Mouse (Mus musculus) bone marrow, adult 2 months (tissue): ENCODE data around the gene Gm12695. TPM values are rescaled to one million over a fixed set of nuclear protein-coding genes. Genes with fewer than 3 reads are reported as not detected.

Experiments used
- H3K27ac ChIP-seq: fragments of 200-500 bp; 2 replicates; pipeline ENCODE4 v1.5.1; 2012; ENCODE audit warnings: low read depth, mild to moderate bottlenecking, control low read depth, inconsistent platforms, low read length; ENCODE audit not compliant: control insufficient read depth, poor library complexity, insufficient read depth
- H3K4me1 ChIP-seq: fragments of 200-500 bp; 2 replicates; pipeline ENCODE4 v1.6.1; 2011; ENCODE audit warnings: low read length; ENCODE audit not compliant: control insufficient read depth, insufficient read depth
- H3K4me3 ChIP-seq: fragments of 200-500 bp; replicated peaks from 2 replicates; pipeline ENCODE3; 2011; ENCODE audit warnings: mild to moderate bottlenecking, low read depth, low read length, control low read depth; ENCODE audit not compliant: control insufficient read depth
- CTCF ChIP-seq: fragments of 200-500 bp; IDR thresholded peaks from 2 replicates; pipeline ENCODE4 v1.5.1; 2011; ENCODE audit warnings: low read length, control low read depth; ENCODE audit not compliant: control insufficient read depth, insufficient read depth
- POLR2A ChIP-seq: fragments of 200-500 bp; IDR thresholded peaks from 2 replicates; pipeline ENCODE4 v1.6.1; 2011; ENCODE audit warnings: low read depth, mild to moderate bottlenecking, control low read depth, low read length, borderline replicate concordance; ENCODE audit not compliant: control insufficient read depth
- WGBS: fragments of 180-500 bp; shearing (Covaris S2); methylation state at CpG from one replicate; pipeline ENCODE4 v1.1.7; 2018; 5-methylcytosine and 5-hydroxymethylcytosine counted together
- polyA plus RNA-seq: library from polyadenylated mRNA; stranded (reverse); fragments of >200 nt; gene quantifications from 2 replicates; pipeline ENCODE4 v1.2.4, GENCODE M21; 2011; ENCODE audit warnings: low replicate concordance; ENCODE audit not compliant: missing spikeins, insufficient read depth, insufficient read length

Gm12695 gene
- polyA plus RNA-seq, 1 experiment, result not detected

DNA sequence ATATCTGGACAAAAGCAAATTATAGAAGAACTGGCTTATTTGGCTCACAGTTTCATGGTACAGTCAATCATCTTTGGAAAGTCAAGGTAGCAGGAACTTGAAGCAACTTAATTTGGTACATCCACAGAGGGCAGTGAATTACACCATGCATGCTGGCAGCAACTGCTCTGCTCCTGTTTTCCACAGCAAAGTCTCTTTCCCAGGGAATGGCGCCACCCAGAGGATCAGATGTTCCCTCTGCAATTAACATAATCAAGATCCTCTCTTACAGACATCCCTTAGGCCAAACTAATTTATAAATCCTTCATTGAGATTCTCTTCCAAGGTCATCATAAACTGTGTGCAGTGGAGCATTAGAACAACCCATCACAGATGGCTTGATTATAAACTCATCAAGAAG, 104.8 kb downstream of the Gm12695 start:
- 53% methylated on average over 1 of the region's 1 CpGs for WGBS
- H3K4me1 ChIP-seq, result no peaks in the 10 kb centered on the region
- TF ChIP-seq POLR2A (no peak), CTCF (no peak)

More for the DNA sequence above, 104.8 kb downstream of the Gm12695 start:
- Histone ChIP-seq H3K4me3 (no peak overlapping the region), H3K27ac (no peak overlapping the region)

Other genes starting within 250 kb of the Gm12695 start
- 1.9 TPM in 1 of 2 replicates, not detected in the other for gene Cyp2j6, start 231.5 kb downstream of the Gm12695 start, polyA plus RNA-seq
- gene Cyp2j9, start 193.6 kb downstream of the Gm12695 start, polyA plus RNA-seq, result not detected in 2 replicates
- gene Cyp2j5, start 121.0 kb downstream of the Gm12695 start, polyA plus RNA-seq, result 0.41 and 2.3 TPM in 2 replicates